Mouse (Mus musculus): ENCODE results near the gene Arl6ip1. TPM values are rescaled to one million over a fixed set of nuclear protein-coding genes. Genes with fewer than 3 reads are reported as not detected.

The Arl6ip1 gene
- polyA plus RNA-seq, 1 experiment from 2014 or later: 309 TPM

DNA sequence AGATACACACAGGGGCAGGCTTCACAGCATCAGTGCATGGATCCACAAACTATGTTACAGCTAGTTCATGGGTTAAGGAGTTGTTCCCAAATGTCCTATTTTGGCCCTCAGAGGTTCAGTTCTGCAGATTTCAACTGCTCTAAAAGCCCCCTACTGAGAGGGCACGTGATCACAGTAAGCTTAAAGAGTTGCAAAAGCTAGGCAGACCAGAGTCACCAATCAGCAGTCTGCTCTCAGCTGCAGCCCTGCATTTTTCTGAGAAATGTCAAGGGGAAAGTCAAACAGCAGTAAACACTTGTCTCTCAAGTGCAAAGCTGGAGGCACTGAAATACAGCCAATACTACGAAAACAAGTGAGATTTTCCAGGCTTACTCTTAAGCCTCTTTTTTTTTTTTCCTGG lies 10.3 kb downstream of the Arl6ip1 start:
- Histone ChIP-seq H3K36me3 (replicated peaks; ENCODE audit: insufficient read depth, low read length) (peaks cover 58% of the 10 kb centered on the region), H3K9ac (replicated peaks) (no peak overlapping the region), H3K27ac (ENCODE audit: low read depth) (peak overlapping the region; percentile 74), H3K4me3 (ENCODE audit: low read depth, low read length) (no peak overlapping the region), H3K4me1 (ENCODE audit: insufficient read depth) (peaks cover 33% of the 10 kb centered on the region), H3K27me3 (ENCODE audit: insufficient read depth, low read length) (no peaks in the 10 kb centered on the region), H3K9me3 (ENCODE audit: low read length) (no peaks in the 10 kb centered on the region), H3K4me2 (ENCODE audit: low read depth, low read length) (no peak overlapping the region)
- DNase-seq (peak; percentile 15), ATAC-seq (no peak)
- 60% methylated on average over 2 of the region's 2 CpGs for WGBS (ENCODE audit: insufficient replicate concordance)
- TF ChIP-seq EP300 (IDR thresholded peaks at IDR 0.05; ENCODE audit: low read depth) (no peak), CTCF (IDR thresholded peaks at IDR 0.05; ENCODE audit: low read depth) (no peak)

GRCm38 (mm10) chr7:118118426-118118825 lies 11.0 kb downstream of the Arl6ip1 start:
- 58% methylated on average over 3 of the region's 3 CpGs for WGBS (ENCODE audit: insufficient replicate concordance)
- ATAC-seq (no peak), DNase-seq (no peak)
- Histone ChIP-seq H3K4me1 (ENCODE audit: insufficient read depth) (peaks cover 40% of the 10 kb centered on the region), H3K9me3 (ENCODE audit: low read length) (no peaks in the 10 kb centered on the region), H3K4me2 (ENCODE audit: low read depth, low read length) (no peak overlapping the region), H3K4me3 (ENCODE audit: low read depth, low read length) (no peak overlapping the region), H3K9ac (replicated peaks) (no peak overlapping the region), H3K36me3 (replicated peaks; ENCODE audit: insufficient read depth, low read length) (peaks cover 58% of the 10 kb centered on the region), H3K27ac (ENCODE audit: low read depth) (peak overlapping the region; percentile 74; the same call in 1 of the 2 replicates), H3K27me3 (ENCODE audit: insufficient read depth, low read length) (no peaks in the 10 kb centered on the region)
- TF ChIP-seq EP300 (IDR thresholded peaks at IDR 0.05; ENCODE audit: low read depth) (no peak), CTCF (IDR thresholded peaks at IDR 0.05; ENCODE audit: low read depth) (no peak)

DNA sequence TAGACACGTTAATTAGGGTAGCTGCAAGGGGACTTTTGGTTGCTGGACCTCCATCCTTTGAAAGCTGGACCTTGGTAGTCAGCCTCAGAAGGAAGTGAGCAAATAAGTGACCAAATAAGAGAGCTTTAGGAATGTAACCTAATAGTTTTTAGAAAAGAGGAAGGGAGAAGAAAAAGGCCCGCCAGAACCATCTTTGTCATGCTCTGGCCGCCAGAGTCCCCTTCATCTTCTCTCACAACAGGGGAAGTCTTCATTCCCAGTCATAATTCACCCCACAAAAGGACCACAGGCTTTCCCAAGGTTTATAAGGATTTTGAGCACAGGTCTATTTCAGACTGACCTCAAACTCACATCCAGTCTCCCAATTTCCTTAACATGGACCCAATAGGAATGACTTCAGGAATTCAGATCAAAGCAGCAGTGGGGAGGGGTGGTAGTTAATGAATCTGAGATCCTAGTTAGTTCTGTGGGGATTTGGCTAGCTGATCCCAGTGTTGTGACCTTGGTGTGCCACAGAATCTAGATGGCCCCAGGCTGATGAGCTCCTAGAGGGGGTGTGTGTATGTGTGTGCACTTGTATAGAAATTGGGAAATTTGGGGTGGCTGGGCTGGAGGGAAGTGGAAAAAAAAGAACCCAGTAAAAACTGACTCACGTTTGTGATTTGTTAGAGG lies 11.8 kb downstream of the Arl6ip1 start:
- TF ChIP-seq CTCF (IDR thresholded peaks at IDR 0.05; ENCODE audit: low read depth): no peak
- TF ChIP-seq EP300 (IDR thresholded peaks at IDR 0.05; ENCODE audit: low read depth): no peak
- Histone ChIP-seq H3K4me3 (ENCODE audit: low read depth, low read length) (no peak overlapping the region), H3K27me3 (ENCODE audit: insufficient read depth, low read length) (no peaks in the 10 kb centered on the region), H3K9ac (replicated peaks) (no peak overlapping the region), H3K36me3 (replicated peaks; ENCODE audit: insufficient read depth, low read length) (peaks cover 59% of the 10 kb centered on the region), H3K27ac (ENCODE audit: low read depth) (0 out of 2 replicates have a peak overlapping the region, but pooled peaks have one; percentile 24), H3K4me1 (ENCODE audit: insufficient read depth) (peaks cover 47% of the 10 kb centered on the region), H3K4me2 (ENCODE audit: low read depth, low read length) (no peak overlapping the region), H3K9me3 (ENCODE audit: low read length) (no peaks in the 10 kb centered on the region)
- ATAC-seq: no peak
- 45% methylated on average over 4 of the region's 4 CpGs for WGBS (ENCODE audit: insufficient replicate concordance)
- DNase-seq: no peak

DNA sequence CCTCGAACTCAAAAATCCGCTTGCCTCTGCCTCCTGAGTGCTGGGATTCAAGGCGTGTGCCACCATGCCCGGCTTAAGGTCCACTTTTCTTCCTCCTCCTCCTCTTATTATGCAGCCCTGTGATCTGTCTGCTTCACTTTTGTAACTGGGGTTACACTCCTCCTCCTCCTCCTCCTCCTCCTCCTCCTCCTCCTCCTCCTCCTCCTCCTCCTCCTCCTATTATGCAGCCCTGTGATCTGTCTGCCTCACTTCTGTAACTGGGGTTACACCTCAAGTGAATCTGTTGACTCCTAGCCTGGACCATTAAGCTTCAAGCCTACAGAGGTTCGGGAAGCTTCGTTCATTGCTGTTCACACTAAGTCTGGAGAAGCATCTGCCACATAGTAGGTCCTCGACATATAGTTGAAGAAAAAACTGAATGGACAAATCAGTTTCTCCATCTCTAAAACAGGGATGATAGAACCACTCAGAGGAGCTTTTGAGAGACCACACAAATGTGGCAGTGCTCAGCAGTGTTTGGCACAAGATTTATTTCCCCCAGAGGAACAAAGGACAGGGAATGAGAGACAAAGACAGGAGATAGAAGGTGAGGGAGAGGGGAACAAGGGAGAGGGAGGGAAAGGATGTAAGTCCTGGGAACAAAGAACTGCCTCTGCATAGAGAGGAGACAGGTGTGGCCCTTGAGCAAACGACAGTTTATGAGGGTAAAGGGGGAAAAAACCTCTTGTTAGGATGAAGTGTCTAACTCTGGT lies 12.5 kb downstream of the Arl6ip1 start:
- peak overlapping the region; percentile 91 for H3K4me3 ChIP-seq (ENCODE audit: low read depth, low read length)
- ATAC-seq: no peak
- H3K9me3 ChIP-seq (ENCODE audit: low read length): no peaks in the 10 kb centered on the region
- no peak for DNase-seq
- no peaks in the 10 kb centered on the region for H3K27me3 ChIP-seq (ENCODE audit: insufficient read depth, low read length)
- no peak for TF ChIP-seq CTCF (IDR thresholded peaks at IDR 0.05; ENCODE audit: low read depth)
- TF ChIP-seq EP300 (IDR thresholded peaks at IDR 0.05; ENCODE audit: low read depth): no peak
- H3K4me2 ChIP-seq (ENCODE audit: low read depth, low read length): peak overlapping the region; percentile 84
- H3K27ac ChIP-seq (ENCODE audit: low read depth): no peak overlapping the region
- 8% methylated on average over 8 of the region's 8 CpGs for WGBS (ENCODE audit: insufficient replicate concordance)
- peaks cover 54% of the 10 kb centered on the region for H3K4me1 ChIP-seq (ENCODE audit: insufficient read depth)
- H3K36me3 ChIP-seq (replicated peaks; ENCODE audit: insufficient read depth, low read length): peaks cover 58% of the 10 kb centered on the region
- H3K9ac ChIP-seq (replicated peaks): peak overlapping the region; percentile 67

DNA sequence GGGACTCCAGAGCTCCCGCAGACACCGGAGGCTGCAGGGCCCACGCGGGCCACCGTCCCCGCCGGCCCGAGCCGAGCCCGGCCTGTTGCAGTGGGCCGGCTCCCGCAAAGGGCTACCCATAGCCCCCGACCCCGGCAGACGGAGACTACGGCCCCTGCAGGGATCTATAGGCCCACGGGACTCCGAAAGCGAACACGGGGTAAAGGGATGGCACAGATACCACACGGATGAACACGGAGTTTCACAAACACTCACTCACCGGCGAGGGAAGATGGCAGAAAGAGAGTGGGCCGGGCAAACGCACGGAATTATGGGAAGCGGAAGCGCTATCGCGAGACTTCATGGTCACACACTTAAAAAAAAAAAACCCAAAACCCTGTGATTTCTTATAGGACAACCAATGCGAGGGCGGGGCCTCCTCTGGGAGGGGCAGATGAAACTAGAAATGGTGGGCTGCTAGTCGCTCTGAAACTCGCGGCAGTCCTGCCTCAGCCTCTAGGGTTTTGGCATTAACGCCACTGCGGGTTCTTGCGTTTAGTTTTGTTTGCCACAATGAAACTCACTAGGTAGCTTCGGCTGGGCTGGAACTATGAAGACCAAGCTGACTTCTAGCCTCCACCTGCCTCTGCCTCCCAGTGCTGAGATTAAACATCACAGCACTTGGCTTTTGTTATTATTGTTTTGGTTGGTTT lies 13.4 kb downstream of the Arl6ip1 start, which contains the start of gene Rps15a:
Rps15a (minus strand) TSS at position 312 of the 692 bp plus-strand sequence.
- under 1% methylated on average over 40 of the region's 40 CpGs for WGBS (ENCODE audit: insufficient replicate concordance)
- no peaks in the 10 kb centered on the region for H3K9me3 ChIP-seq (ENCODE audit: low read length)
- ATAC-seq (peak; percentile 85), DNase-seq (peak; percentile 95)
- H3K27ac ChIP-seq (ENCODE audit: low read depth): peak within 1 kb of the TSS; percentile 88
- peak within 1 kb of the TSS; percentile 91 for H3K4me3 ChIP-seq (ENCODE audit: low read depth, low read length)
- H3K27me3 ChIP-seq (ENCODE audit: insufficient read depth, low read length): no peaks in the 10 kb centered on the region
- H3K9ac ChIP-seq (replicated peaks): peak within 1 kb of the TSS; percentile 93
- peaks cover 64% of the 10 kb centered on the region for H3K4me1 ChIP-seq (ENCODE audit: insufficient read depth)
- peak; percentile 92 for TF ChIP-seq EP300 (IDR thresholded peaks at IDR 0.05; ENCODE audit: low read depth)
- TF ChIP-seq CTCF (IDR thresholded peaks at IDR 0.05; ENCODE audit: low read depth): no peak
- peaks cover 60% of the 10 kb centered on the region for H3K36me3 ChIP-seq (replicated peaks; ENCODE audit: insufficient read depth, low read length)
- peak within 1 kb of the TSS; percentile 84 for H3K4me2 ChIP-seq (ENCODE audit: low read depth, low read length)

- Histone ChIP-seq H3K4me3 (ENCODE audit: low read depth, low read length) (peak overlapping the region; percentile 91), H3K4me1 (ENCODE audit: insufficient read depth) (peaks cover 67% of the 10 kb centered on the region), H3K9me3 (ENCODE audit: low read length) (no peaks in the 10 kb centered on the region), H3K4me2 (ENCODE audit: low read depth, low read length) (peak overlapping the region; percentile 84), H3K36me3 (replicated peaks; ENCODE audit: insufficient read depth, low read length) (peaks cover 59% of the 10 kb centered on the region), H3K27ac (ENCODE audit: low read depth) (peak overlapping the region; percentile 88), H3K27me3 (ENCODE audit: insufficient read depth, low read length) (no peaks in the 10 kb centered on the region), H3K9ac (replicated peaks) (peak overlapping the region; percentile 93)
- no peak for TF ChIP-seq CTCF (IDR thresholded peaks at IDR 0.05; ENCODE audit: low read depth)
- no peak for TF ChIP-seq EP300 (IDR thresholded peaks at IDR 0.05; ENCODE audit: low read depth)
- DNase-seq (no peak), ATAC-seq (peak; percentile 57)
- WGBS (ENCODE audit: insufficient replicate concordance): 0% methylated on average over 20 of the region's 20 CpGs
Measured at GRCm38 (mm10) chr7:118115533-118115876, 14.0 kb downstream of the Arl6ip1 start.
